Mouse (Mus musculus) c-Kit-positive CD71-positive TER-119-positive erythroid progenitor cells, embryonic 14.5 days (primary cell): ENCODE results near the gene Ascl2.

ENCODE experiments used
- DNase-seq: peaks from one replicate; pipeline ENCODE4 v3.0.0-alpha.2; 2013; ENCODE audit warnings: low spot score

Ascl2 gene

GRCm38 (mm10) chr7:142997403-142998150 is 28.5 kb upstream of the Ascl2 start:
- no peak for DNase-seq

- DNase-seq = no peak
Measured at GRCm38 (mm10) chr7:142996998-142997397, 27.9 kb upstream of the Ascl2 start.

- DNase-seq = peak; percentile 67
Measured at GRCm38 (mm10) chr7:142995630-142996338, 26.7 kb upstream of the Ascl2 start.

GRCm38 (mm10) chr7:142995004-142995403 is 25.9 kb upstream of the Ascl2 start:
- no peak for DNase-seq

- DNase-seq = no peak
Measured at GRCm38 (mm10) chr7:142987718-142988117, 18.7 kb upstream of the Ascl2 start.

- DNase-seq = no peak
Measured at GRCm38 (mm10) chr7:142985146-142985545, 16.1 kb upstream of the Ascl2 start.

- DNase-seq = no peak
Measured at GRCm38 (mm10) chr7:142981908-142982307, 12.8 kb upstream of the Ascl2 start.

- no peak for DNase-seq
Measured at GRCm38 (mm10) chr7:142967884-142968808, 918 bp downstream of the Ascl2 start.

- no peak for DNase-seq
Measured at GRCm38 (mm10) chr7:142967414-142967883, 1.6 kb downstream of the Ascl2 start.

- DNase-seq = no peak
Measured at GRCm38 (mm10) chr7:142959752-142960151, 9.3 kb downstream of the Ascl2 start.

GRCm38 (mm10) chr7:142958817-142959216 is 10.2 kb downstream of the Ascl2 start:
- no peak for DNase-seq

GRCm38 (mm10) chr7:142956018-142956417 is 13.0 kb downstream of the Ascl2 start:
- no peak for DNase-seq

- DNase-seq = no peak
Measured at GRCm38 (mm10) chr7:142949568-142949967, 19.5 kb downstream of the Ascl2 start.

- no peak for DNase-seq
Measured at GRCm38 (mm10) chr7:142937631-142938030, 31.4 kb downstream of the Ascl2 start.

- no peak for DNase-seq
Measured at GRCm38 (mm10) chr7:142935708-142936107, 33.4 kb downstream of the Ascl2 start.

- DNase-seq = no peak
Measured at GRCm38 (mm10) chr7:142932469-142932868, 36.6 kb downstream of the Ascl2 start.

- no peak for DNase-seq
Measured at GRCm38 (mm10) chr7:142931028-142931427, 38.0 kb downstream of the Ascl2 start, which contains the start of gene Th. TSS of gene Th (minus strand) at chr7:142931128.

- no peak for DNase-seq
Measured at GRCm38 (mm10) chr7:142929516-142929915, 39.5 kb downstream of the Ascl2 start.

- no peak for DNase-seq
Measured at GRCm38 (mm10) chr7:142927293-142927692, 41.8 kb downstream of the Ascl2 start.

GRCm38 (mm10) chr7:142918641-142919628 is 50.1 kb downstream of the Ascl2 start:
- peak; percentile 62 for DNase-seq

GRCm38 (mm10) chr7:142917659-142918058 is 51.4 kb downstream of the Ascl2 start:
- no peak for DNase-seq
